8 mouse cellular contexts compared by ENCODE assay signal in the genomic region with DNA sequence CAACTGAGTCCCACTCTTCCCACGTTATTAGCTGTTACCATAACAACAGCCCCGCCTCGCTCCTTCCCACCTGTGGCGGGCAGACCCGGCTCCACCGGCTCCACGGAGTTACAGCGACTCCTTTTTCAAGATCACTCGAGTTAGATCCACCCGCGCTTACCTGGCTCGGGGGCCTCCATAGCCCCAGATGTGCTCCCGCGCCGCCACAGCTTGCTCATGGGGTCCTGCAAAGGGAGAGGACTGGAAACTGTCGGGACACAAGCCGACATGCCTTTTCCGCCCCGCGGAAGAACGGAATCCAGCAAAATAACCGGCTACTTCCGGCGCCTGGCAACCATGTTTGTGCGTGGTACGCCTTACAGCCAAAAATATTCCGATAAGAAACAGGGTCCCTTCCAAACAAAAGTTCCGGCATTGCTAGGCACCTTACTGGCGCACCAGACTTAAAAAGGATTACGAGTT. TPM values are rescaled to one million over a fixed set of nuclear protein-coding genes. Genes with fewer than 3 reads are reported as not detected.
DNase-seq lines count a peak whose midpoint lies in the region; ATAC-seq and TF ChIP-seq lines count a peak whose summit lies in the region.

No protein-coding gene starts in this region.

- dilution Hi-C loops in CH12.LX (cut with MboI; ENCODE audit: extremely low pct_ligation_motif_present, extremely low pct_unique_long_range_greater_than_20kb, low sequenced_read_pairs), result no loop called here

- WGBS in forebrain, embryonic 11.5 days, result 0% methylated on average over 30 of the region's 30 CpGs
- 0% methylated on average over 30 of the region's 30 CpGs for WGBS in heart, postnatal 0 days
- WGBS in liver, postnatal 0 days (ENCODE audit: insufficient replicate concordance), result under 1% methylated on average over 30 of the region's 30 CpGs
- under 1% methylated on average over 30 of the region's 30 CpGs for WGBS in neural tube, embryonic 14.5 days

- TF ChIP-seq POLR2A in CH12.LX (IDR thresholded peaks at IDR 0.05; ENCODE audit: low read depth, low read length), result peak; percentile 83

- no peak for TF ChIP-seq EP300 in CH12.LX (IDR thresholded peaks at IDR 0.05; ENCODE audit: low read length)
- TF ChIP-seq EP300 in heart, postnatal 0 days (IDR thresholded peaks at IDR 0.05; ENCODE audit: low read depth), result 0 out of 2 replicates have a peak, but pooled peaks have one; percentile 70
- TF ChIP-seq EP300 in liver, postnatal 0 days (IDR thresholded peaks at IDR 0.05; ENCODE audit: low read depth), result peak; percentile 82

- no peaks in the 10 kb centered on the region for H3K9me3 ChIP-seq in CH12.LX (replicated peaks; ENCODE audit: low read length)
- no peaks in the 10 kb centered on the region for H3K9me3 ChIP-seq in forebrain, embryonic 11.5 days (ENCODE audit: control insufficient read depth, low read length)
- H3K9me3 ChIP-seq in heart, postnatal 0 days (replicated peaks; ENCODE audit: control insufficient read depth, low read length), result no peaks in the 10 kb centered on the region
- no peaks in the 10 kb centered on the region for H3K9me3 ChIP-seq in liver, postnatal 0 days (ENCODE audit: low read length)
- no peaks in the 10 kb centered on the region for H3K9me3 ChIP-seq in neural tube, embryonic 14.5 days (ENCODE audit: control insufficient read depth, low read length)

- H3K27me3 ChIP-seq in CH12.LX (replicated peaks), result no peaks in the 10 kb centered on the region
- no peaks in the 10 kb centered on the region for H3K27me3 ChIP-seq in forebrain, embryonic 11.5 days (ENCODE audit: control insufficient read depth, insufficient read depth, low read length)
- no peaks in the 10 kb centered on the region for H3K27me3 ChIP-seq in heart, postnatal 0 days (ENCODE audit: control insufficient read depth, insufficient read depth, low read length)
- no peaks in the 10 kb centered on the region for H3K27me3 ChIP-seq in liver, postnatal 0 days (ENCODE audit: insufficient read depth, low read length)
- no peaks in the 10 kb centered on the region for H3K27me3 ChIP-seq in neural tube, embryonic 14.5 days (ENCODE audit: control insufficient read depth, insufficient read depth, low read length)

- H3K9ac ChIP-seq in CH12.LX (ENCODE audit: insufficient read depth, low read depth), result peak overlapping the region; percentile 94
- peak overlapping the region; percentile 71 for H3K9ac ChIP-seq in forebrain, embryonic 11.5 days (ENCODE audit: low read length)
- peak overlapping the region; percentile 58 for H3K9ac ChIP-seq in heart, postnatal 0 days (replicated peaks; ENCODE audit: low read depth, low read length)
- peak overlapping the region; percentile 74 for H3K9ac ChIP-seq in liver, postnatal 0 days (replicated peaks)
- peak overlapping the region; percentile 63 for H3K9ac ChIP-seq in neural tube, embryonic 14.5 days (replicated peaks; ENCODE audit: low read depth, low read length)

- ATAC-seq in forebrain, embryonic 11.5 days (replicated peaks; ENCODE audit: low FRiP score), result peak; percentile 10; the same call in 1 of the 2 replicates
- ATAC-seq in heart, postnatal 0 days (ENCODE audit: insufficient read depth, low read depth), result peak; percentile 22
- peak; percentile 20 for ATAC-seq in liver, postnatal 0 days
- ATAC-seq in neural tube, embryonic 14.5 days (ENCODE audit: low read depth), result peak; percentile 12; the same call in 1 of the 2 replicates

- in situ Hi-C loops in CH12.LX (cut with MboI; ENCODE audit: low pct_ligation_motif_present, low pct_unique_long_range_greater_than_20kb, low sequenced_read_pairs), result no loop called here

- H3K4me1 ChIP-seq in CH12.LX (ENCODE audit: control insufficient read depth in 1 of 2, insufficient read depth in 2 of 2), result peaks cover 6 to 42% of the 10 kb centered on the region in 2 experiments
- peaks cover 11% of the 10 kb centered on the region; the same call in 1 of the 2 replicates for H3K4me1 ChIP-seq in forebrain, embryonic 11.5 days (replicated peaks; ENCODE audit: control insufficient read depth, insufficient read depth, low read length)
- peaks cover 20% of the 10 kb centered on the region for H3K4me1 ChIP-seq in heart, postnatal 0 days (ENCODE audit: control insufficient read depth, insufficient read depth)
- H3K4me1 ChIP-seq in liver, postnatal 0 days (ENCODE audit: insufficient read depth), result peaks cover 37% of the 10 kb centered on the region
- H3K4me1 ChIP-seq in neural tube, embryonic 14.5 days (ENCODE audit: control insufficient read depth, insufficient read depth, low read length), result peaks cover 29% of the 10 kb centered on the region

- TF ChIP-seq RAD21 in CH12.LX (IDR thresholded peaks at IDR 0.05; ENCODE audit: low read depth, low read length), result no peak

- H3K79me2 ChIP-seq in CH12.LX (replicated peaks; ENCODE audit: control insufficient read depth, extremely low read depth, insufficient read depth, poor library complexity, severe bottlenecking), result no peaks in the 10 kb centered on the region

- no peak for TF ChIP-seq CTCF in CH12.LX (conservative IDR thresholded peaks at IDR 0.05 in 1 of 2, IDR thresholded peaks at IDR 0.05 in 1 of 2; ENCODE audit: low read depth in 2 of 2, low read length in 2 of 2)
- TF ChIP-seq CTCF in heart, postnatal 0 days (IDR thresholded peaks at IDR 0.05; ENCODE audit: low read depth), result no peak
- TF ChIP-seq CTCF in liver, postnatal 0 days (IDR thresholded peaks at IDR 0.05; ENCODE audit: low read depth), result no peak

- H3K36me3 ChIP-seq in CH12.LX (replicated peaks in 1 of 2; ENCODE audit: control insufficient read depth in 1 of 2, insufficient read depth in 1 of 2, low read length in 1 of 2), result peaks cover 2 to 9% of the 10 kb centered on the region in 2 experiments
- H3K36me3 ChIP-seq in forebrain, embryonic 11.5 days (ENCODE audit: control insufficient read depth, insufficient read depth, low read length), result no peaks in the 10 kb centered on the region
- no peaks in the 10 kb centered on the region for H3K36me3 ChIP-seq in heart, postnatal 0 days (replicated peaks; ENCODE audit: control insufficient read depth, insufficient read depth, low read length)
- 0 out of 2 replicates have a peak, but pooled peaks cover 3% of the 10 kb centered on the region for H3K36me3 ChIP-seq in liver, postnatal 0 days (replicated peaks; ENCODE audit: insufficient read depth, low read length)
- no peaks in the 10 kb centered on the region for H3K36me3 ChIP-seq in neural tube, embryonic 14.5 days (ENCODE audit: control insufficient read depth, insufficient read depth, low read length)

- peak overlapping the region; percentile 82 for H3K4me2 ChIP-seq in CH12.LX (ENCODE audit: insufficient read depth, low read depth, poor library complexity, severe bottlenecking)
- H3K4me2 ChIP-seq in forebrain, embryonic 11.5 days (ENCODE audit: low read depth, low read length, severe bottlenecking), result peak overlapping the region; percentile 77
- peak overlapping the region; percentile 87 for H3K4me2 ChIP-seq in heart, postnatal 0 days (ENCODE audit: low read depth, low read length)
- peak overlapping the region; percentile 97 for H3K4me2 ChIP-seq in liver, postnatal 0 days (ENCODE audit: low read depth, low read length)
- peak overlapping the region; percentile 83 for H3K4me2 ChIP-seq in neural tube, embryonic 14.5 days (ENCODE audit: low read depth, low read length)

- no peak overlapping the region for H3K27ac ChIP-seq in CH12.LX (ENCODE audit: insufficient read depth, low read depth)
- peak overlapping the region; percentile 44; the same call in 1 of the 2 replicates for H3K27ac ChIP-seq in forebrain, embryonic 11.5 days (ENCODE audit: low read depth, low read length)
- H3K27ac ChIP-seq in heart, postnatal 0 days (ENCODE audit: low read depth), result no peak overlapping the region
- peak overlapping the region; percentile 65 for H3K27ac ChIP-seq in liver, postnatal 0 days (ENCODE audit: low read depth)
- peak overlapping the region; percentile 46; the same call in 1 of the 2 replicates for H3K27ac ChIP-seq in neural tube, embryonic 14.5 days (ENCODE audit: low read depth, low read length)

- H3K4me3 ChIP-seq in CH12.LX (replicated peaks in 1 of 3; ENCODE audit: low read depth in 2 of 3, low read length in 2 of 3, poor library complexity in 1 of 3), result peak overlapping the region; percentile 80 to 92 (median 88)
- peak overlapping the region; percentile 61 for H3K4me3 ChIP-seq in forebrain, embryonic 11.5 days (ENCODE audit: low read depth, low read length)
- peak overlapping the region; percentile 68 for H3K4me3 ChIP-seq in heart, postnatal 0 days (ENCODE audit: low read depth, low read length)
- peak overlapping the region; percentile 76 for H3K4me3 ChIP-seq in liver, postnatal 0 days (ENCODE audit: low read depth, low read length)
- H3K4me3 ChIP-seq in neural tube, embryonic 14.5 days (ENCODE audit: low read depth, low read length), result peak overlapping the region; percentile 68

- peak; percentile 96 for DNase-seq in CH12.LX (ENCODE audit: extremely low read depth)
- DNase-seq in c-Kit-positive CD71-positive TER-119-negative erythroid progenitor cells, embryonic 14.5 days (ENCODE audit: low read depth), result peak; percentile 96
- peak; percentile 92 for DNase-seq in forebrain, embryonic 11.5 days (ENCODE audit: low spot score)
- peak; percentile 85 for DNase-seq in heart, postnatal 0 days (ENCODE audit: low spot score)
- DNase-seq in kidney, postnatal 4 days, result peak; percentile 92 to 95
- DNase-seq in liver, postnatal 0 days, result peak; percentile 92
- DNase-seq in testis, postnatal 10 days (ENCODE audit: low spot score), result peak; percentile 87

RNA-seq across cellular contexts. Expression of a gene that starts 0.3 kb away (rescaled TPM):
- total RNA-seq in CH12.LX (2012; rRNA removed), result 26.1 and 26.9 TPM in 2 replicates
- total RNA-seq in CH12.LX (2014; rRNA removed), result 14.9 and 15.4 TPM in 2 replicates
- polyA plus RNA-seq in CH12.LX (2012; ENCODE audit: insufficient read length, low read depth), result 30.4 and 34.2 TPM in 2 replicates
- 20.0 and 27.7 TPM in 2 replicates for polyA plus RNA-seq in forebrain, embryonic 11.5 days (2014; fragmentation: Nextera tagmentation; extraction: Ambion mirVana)
- total RNA-seq in heart, postnatal 0 days (2014; rRNA removed; ENCODE audit: low replicate concordance), result 8.9 and 11.6 TPM in 2 replicates
- 5.5 and 6.8 TPM in 2 replicates for polyA plus RNA-seq in heart, postnatal 0 days (2015; fragmentation: Nextera tagmentation; extraction: Ambion mirVana)
- 5.1 and 5.7 TPM in 2 replicates for polyA plus RNA-seq in liver, postnatal 0 days (2015; fragmentation: Nextera tagmentation; extraction: Ambion mirVana)
- polyA plus RNA-seq in neural tube, embryonic 14.5 days (2014; fragmentation: Nextera tagmentation; extraction: Ambion mirVana), result 13.5 and 14.3 TPM in 2 replicates

RNA-seq across cellular contexts. Expression of a gene that starts 3.5 kb away (rescaled TPM):
- total RNA-seq in CH12.LX (2012; rRNA removed) (20.4 and 24.1 TPM in 2 replicates), CH12.LX (2014; rRNA removed) (23.1 and 27.5 TPM in 2 replicates)
- 16.6 and 19.3 TPM in 2 replicates for polyA plus RNA-seq in CH12.LX (2012; ENCODE audit: insufficient read length, low read depth)
- 141 and 154 TPM in 2 replicates for polyA plus RNA-seq in forebrain, embryonic 11.5 days (2014; fragmentation: Nextera tagmentation; extraction: Ambion mirVana)
- 151 and 186 TPM in 2 replicates for total RNA-seq in heart, postnatal 0 days (2014; rRNA removed; ENCODE audit: low replicate concordance)
- polyA plus RNA-seq in heart, postnatal 0 days (2015; fragmentation: Nextera tagmentation; extraction: Ambion mirVana), result 97.5 and 98.1 TPM in 2 replicates
- polyA plus RNA-seq in liver, postnatal 0 days (2015; fragmentation: Nextera tagmentation; extraction: Ambion mirVana), result 21.0 and 22.0 TPM in 2 replicates
- polyA plus RNA-seq in neural tube, embryonic 14.5 days (2014; fragmentation: Nextera tagmentation; extraction: Ambion mirVana), result 129 and 146 TPM in 2 replicates

RNA-seq across cellular contexts. Expression of a gene that starts 9.6 kb away (rescaled TPM):
- total RNA-seq in CH12.LX (2012; rRNA removed), result 78.9 and 104 TPM in 2 replicates
- 77.3 and 78.4 TPM in 2 replicates for total RNA-seq in CH12.LX (2014; rRNA removed)
- 53.0 and 57.2 TPM in 2 replicates for polyA plus RNA-seq in CH12.LX (2012; ENCODE audit: insufficient read length, low read depth)
- polyA plus RNA-seq in forebrain, embryonic 11.5 days (2014; fragmentation: Nextera tagmentation; extraction: Ambion mirVana), result 37.1 and 39.0 TPM in 2 replicates
- total RNA-seq in heart, postnatal 0 days (2014; rRNA removed; ENCODE audit: low replicate concordance), result 27.5 and 28.1 TPM in 2 replicates
- polyA plus RNA-seq in heart, postnatal 0 days (2015; fragmentation: Nextera tagmentation; extraction: Ambion mirVana), result 7.9 and 9.4 TPM in 2 replicates
- polyA plus RNA-seq in liver, postnatal 0 days (2015; fragmentation: Nextera tagmentation; extraction: Ambion mirVana), result 21.4 and 21.5 TPM in 2 replicates
- polyA plus RNA-seq in neural tube, embryonic 14.5 days (2014; fragmentation: Nextera tagmentation; extraction: Ambion mirVana), result 21.9 and 25.3 TPM in 2 replicates

RNA-seq across cellular contexts. Expression of a gene that starts 10.4 kb away (rescaled TPM):
- total RNA-seq in CH12.LX (2012; rRNA removed) (0.59 and 0.68 TPM in 2 replicates), CH12.LX (2014; rRNA removed) (0.54 and 1.3 TPM in 2 replicates)
- 0.47 and 0.78 TPM in 2 replicates for polyA plus RNA-seq in CH12.LX (2012; ENCODE audit: insufficient read length, low read depth)
- 17.8 and 23.0 TPM in 2 replicates for polyA plus RNA-seq in forebrain, embryonic 11.5 days (2014; fragmentation: Nextera tagmentation; extraction: Ambion mirVana)
- total RNA-seq in heart, postnatal 0 days (2014; rRNA removed; ENCODE audit: low replicate concordance), result 40.0 and 45.9 TPM in 2 replicates
- polyA plus RNA-seq in heart, postnatal 0 days (2015; fragmentation: Nextera tagmentation; extraction: Ambion mirVana), result 12.5 and 13.0 TPM in 2 replicates
- polyA plus RNA-seq in liver, postnatal 0 days (2015; fragmentation: Nextera tagmentation; extraction: Ambion mirVana), result 7.0 and 7.1 TPM in 2 replicates
- 6.3 and 8.8 TPM in 2 replicates for polyA plus RNA-seq in neural tube, embryonic 14.5 days (2014; fragmentation: Nextera tagmentation; extraction: Ambion mirVana)

RNA-seq across cellular contexts. Expression of a gene that starts 16.0 kb away (rescaled TPM):
- total RNA-seq in CH12.LX (2012; rRNA removed) (74.0 and 83.3 TPM in 2 replicates), CH12.LX (2014; rRNA removed) (52.2 and 54.2 TPM in 2 replicates)
- 52.9 and 55.5 TPM in 2 replicates for polyA plus RNA-seq in CH12.LX (2012; ENCODE audit: insufficient read length, low read depth)
- 116 and 123 TPM in 2 replicates for polyA plus RNA-seq in forebrain, embryonic 11.5 days (2014; fragmentation: Nextera tagmentation; extraction: Ambion mirVana)
- total RNA-seq in heart, postnatal 0 days (2014; rRNA removed; ENCODE audit: low replicate concordance), result 87.9 and 156 TPM in 2 replicates
- polyA plus RNA-seq in heart, postnatal 0 days (2015; fragmentation: Nextera tagmentation; extraction: Ambion mirVana), result 242 and 247 TPM in 2 replicates
- 88.3 and 90.2 TPM in 2 replicates for polyA plus RNA-seq in liver, postnatal 0 days (2015; fragmentation: Nextera tagmentation; extraction: Ambion mirVana)
- polyA plus RNA-seq in neural tube, embryonic 14.5 days (2014; fragmentation: Nextera tagmentation; extraction: Ambion mirVana), result 118 and 119 TPM in 2 replicates

Comparison
In these comparisons a context has a peak if more than half of its experiments do, and no peak if none do; other contexts are left out.
1. H3K27ac ChIP-seq: peak in forebrain, embryonic 11.5 days (single experiment), liver, postnatal 0 days (single experiment) and neural tube, embryonic 14.5 days (single experiment); none in CH12.LX (single experiment) and heart, postnatal 0 days (single experiment).
2. Peak in every context shown above with its lines, with median percentiles within 50 percentile points of each other: DNase-seq, H3K4me2 ChIP-seq, H3K4me3 ChIP-seq, H3K9ac ChIP-seq and ATAC-seq.